ENCODE assay signal across 10 mouse cellular contexts in the genomic region with DNA sequence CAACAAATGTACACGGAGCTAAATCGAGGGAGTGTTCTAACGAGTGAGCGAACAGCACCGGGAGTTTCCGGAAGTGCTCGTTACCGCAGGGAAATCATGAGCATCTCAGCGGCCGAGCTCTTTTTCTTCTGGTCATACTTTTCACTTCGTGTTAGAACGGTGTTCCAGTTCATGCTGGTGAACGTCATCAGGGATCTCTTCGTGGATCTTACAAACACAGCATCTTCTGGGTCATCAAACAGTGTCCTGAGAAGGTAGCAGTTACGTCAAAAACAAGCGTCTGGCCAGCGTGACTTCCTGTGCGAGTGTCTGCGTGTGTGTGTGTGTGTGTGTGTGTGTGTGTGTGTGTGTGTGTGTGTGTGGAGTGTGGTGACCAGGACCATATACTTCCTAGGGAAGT. TPM values are rescaled to one million over a fixed set of nuclear protein-coding genes. Genes with fewer than 3 reads are reported as not detected.
A peak's percentile ranks its signal among the peaks of the same experiment; 100 is the strongest.
DNase-seq lines count a peak whose midpoint lies in the region; ATAC-seq and TF ChIP-seq lines count a peak whose summit lies in the region.
"Had no signal": no experiment of that assay in that cellular context is flagged by ENCODE, and none has a peak within 500 bp of the region (broad histone marks: within the 10 kb centered on the region; RNA-seq: fewer than 3 reads in every experiment).

No protein-coding gene starts in this region.

- TF ChIP-seq CTCF in kidney, postnatal 0 days (IDR thresholded peaks at IDR 0.05; ENCODE audit: low read depth), result no peak
- no peak for TF ChIP-seq CTCF in heart, adult 2 months (IDR thresholded peaks at IDR 0.05)

- no peak for DNase-seq in kidney, postnatal 0 days (ENCODE audit: low spot score)
- DNase-seq in kidney, adult 9 months, result no peak
- peak; percentile 21 to 24 for DNase-seq in cerebellum, postnatal 25 days
- peak; percentile 16 for DNase-seq in layer of hippocampus, adult 9-10 months (ENCODE audit: low spot score)
- DNase-seq in right cerebral cortex, adult 18-20 months, result peak; percentile 38
- DNase-seq in heart, adult 2 months, result no peak
- DNase-seq in embryo, embryonic 9.5 days (ENCODE audit: extremely low spot score), result no peak
- DNase-seq: liver, embryonic 13.5 days had no signal

- H3K4me1 ChIP-seq in kidney, postnatal 0 days (replicated peaks; ENCODE audit: insufficient read depth, low read length), result 0 out of 2 replicates have a peak, but pooled peaks cover 4% of the 10 kb centered on the region
- peaks cover 3% of the 10 kb centered on the region; the same call in 1 of the 2 replicates for H3K4me1 ChIP-seq in heart, adult 2 months (ENCODE audit: control insufficient read depth, insufficient read depth, low read length)
- H3K4me1 ChIP-seq: liver, embryonic 13.5 days had no signal

- intact Hi-C loops in heart, adult 2 months (cut with DNase I), result no loop called here

- H3K4me2 ChIP-seq in kidney, postnatal 0 days (ENCODE audit: low read length), result 0 out of 2 replicates have a peak overlapping the region, but pooled peaks have one; percentile 13
- H3K4me2 ChIP-seq: liver, embryonic 13.5 days had no signal

- H3K27ac ChIP-seq in kidney, postnatal 0 days, result no peak overlapping the region
- no peak overlapping the region for H3K27ac ChIP-seq in heart, adult 2 months
- H3K27ac ChIP-seq: liver, embryonic 13.5 days had no signal

- no peaks in the 10 kb centered on the region for H3K9me3 ChIP-seq in kidney, postnatal 0 days (replicated peaks; ENCODE audit: low read length)
- H3K9me3 ChIP-seq: liver, embryonic 13.5 days had no signal

- H3K27me3 ChIP-seq in kidney, postnatal 0 days (ENCODE audit: insufficient read depth, low read length), result no peaks in the 10 kb centered on the region
- no peaks in the 10 kb centered on the region for H3K27me3 ChIP-seq in heart, adult 2 months (ENCODE audit: control insufficient read depth, insufficient read depth, low read length)
- H3K27me3 ChIP-seq: liver, embryonic 13.5 days had no signal

- TF ChIP-seq EP300 in heart, adult 2 months (IDR thresholded peaks at IDR 0.05; ENCODE audit: insufficient read depth, low read depth, low read length), result no peak

- no peak overlapping the region for H3K4me3 ChIP-seq in kidney, postnatal 0 days (replicated peaks; ENCODE audit: low read depth, low read length)
- no peak overlapping the region for H3K4me3 ChIP-seq in heart, adult 2 months
- H3K4me3 ChIP-seq: liver, embryonic 13.5 days had no signal

- no peak for TF ChIP-seq POLR2A in heart, adult 2 months (IDR thresholded peaks at IDR 0.05; ENCODE audit: insufficient read depth, low read depth, low read length)

- WGBS in kidney, postnatal 0 days, result 61% methylated on average over 19 of the region's 19 CpGs
- WGBS in heart, adult 2 months, result 71% methylated on average over 19 of the region's 19 CpGs

- no peak overlapping the region for H3K9ac ChIP-seq in kidney, postnatal 0 days (ENCODE audit: low read depth, low read length)
- no peak overlapping the region for H3K9ac ChIP-seq in heart, adult 2 months (ENCODE audit: low read depth, low read length)
- H3K9ac ChIP-seq: liver, embryonic 13.5 days had no signal

- no peaks in the 10 kb centered on the region for H3K79me2 ChIP-seq in heart, adult 2 months (replicated peaks; ENCODE audit: control insufficient read depth, insufficient read depth, low read length)

- ATAC-seq in kidney, postnatal 0 days (replicated peaks; ENCODE audit: low FRiP score, low read depth), result no peak

- H3K36me3 ChIP-seq in kidney, postnatal 0 days (ENCODE audit: insufficient read depth, low read length), result no peaks in the 10 kb centered on the region
- no peaks in the 10 kb centered on the region for H3K36me3 ChIP-seq in heart, adult 2 months (ENCODE audit: control insufficient read depth, insufficient read depth, low read length)
- H3K36me3 ChIP-seq: liver, embryonic 13.5 days had no signal

RNA-seq across cellular contexts. Expression of gene Lrrc72, which starts 44.7 kb away (rescaled TPM):
- not detected in 2 replicates for polyA plus RNA-seq in kidney, postnatal 0 days (2015; fragmentation: Nextera tagmentation; extraction: Ambion mirVana)
- not detected for total RNA-seq in heart, adult 2 months (2021)
- polyA plus RNA-seq in heart, adult 2 months (2012; rRNA removed), result not detected in 2 replicates
- polyA plus RNA-seq: gonadal fat pad, adult 2 months; liver, embryonic 13.5 days; small intestine, adult 2 months had no signal

RNA-seq across cellular contexts. Expression of gene Bzw2, which starts 50.6 kb away (rescaled TPM):
- 157 and 163 TPM in 2 replicates for polyA plus RNA-seq in kidney, postnatal 0 days (2015; fragmentation: Nextera tagmentation; extraction: Ambion mirVana)
- 100 to 1,000 TPM; 175 to 199 TPM for total RNA-seq in heart, adult 2 months (2021)
- polyA plus RNA-seq in heart, adult 2 months (2012; rRNA removed), result 67.3 and 128 TPM in 2 replicates

RNA-seq across cellular contexts. Expression of gene Ankmy2, which starts 51.5 kb away (rescaled TPM):
- 35.4 and 40.1 TPM in 2 replicates for polyA plus RNA-seq in kidney, postnatal 0 days (2015; fragmentation: Nextera tagmentation; extraction: Ambion mirVana)
- 10 to 100 TPM; 13.3 to 15.5 TPM for total RNA-seq in heart, adult 2 months (2021)
- polyA plus RNA-seq in heart, adult 2 months (2012; rRNA removed), result 7.0 and 12.4 TPM in 2 replicates

Comparison
In these comparisons a context has a peak if more than half of its experiments do, and no peak if none do; other contexts are left out.
1. DNase-seq: peak in cerebellum, postnatal 25 days (2 of 2), layer of hippocampus, adult 9-10 months (single experiment) and right cerebral cortex, adult 18-20 months (single experiment); none in kidney, postnatal 0 days (single experiment), kidney, adult 9 months (single experiment), heart, adult 2 months (0 of 2) and embryo, embryonic 9.5 days (single experiment).